Mouse (Mus musculus) adrenal gland, adult 2 months (tissue): ENCODE measurements around the gene 4933416C03Rik. TPM values are rescaled to one million over a fixed set of nuclear protein-coding genes. Genes with fewer than 3 reads are reported as not detected.

Experiments
- DNase-seq: peaks from one replicate; pipeline ENCODE4 v3.0.0; 2021
- polyA plus RNA-seq: library from polyadenylated mRNA; depleted of rRNA; stranded (reverse); fragments of >200 nt; gene quantifications from 2 replicates; pipeline ENCODE4 v1.2.3, GENCODE M21; 2012; rRNA removed
- total RNA-seq, 2 experiments: library from RNA; stranded (reverse); gene quantifications; 2 replicates each; pipeline ENCODE4 v1.2.3; 2021

Gene 4933416C03Rik
- total and polyA plus RNA-seq, 3 experiments: not detected

GRCm38 (mm10) chr10:116079396-116079795 is 34.3 kb downstream of the 4933416C03Rik start:
- no peak for DNase-seq

- DNase-seq: no peak
Measured at GRCm38 (mm10) chr10:116078636-116079035, 35.1 kb downstream of the 4933416C03Rik start.

- DNase-seq: no peak
Measured at GRCm38 (mm10) chr10:116075954-116076353, 37.8 kb downstream of the 4933416C03Rik start.

Other genes starting within 250 kb of the 4933416C03Rik start
- gene Ptprr, start 95.7 kb downstream of the 4933416C03Rik start, total RNA-seq: 1 to 10 TPM; 3.7 to 7.4 TPM
- 0.84 and 2.0 TPM in 2 replicates for gene Ptprr, start 95.7 kb downstream of the 4933416C03Rik start, polyA plus RNA-seq
- 10 to 100 TPM; 36.3 to 47.5 TPM for gene Ptprb, start 161.6 kb upstream of the 4933416C03Rik start, total RNA-seq
- gene Ptprb, start 161.6 kb upstream of the 4933416C03Rik start, polyA plus RNA-seq: 4.9 and 5.0 TPM in 2 replicates